Mouse (Mus musculus): ENCODE data around the gene Cacna1c.

The Cacna1c gene

GRCm38 (mm10) chr6:118802286-118802685, 393.9 kb downstream of the Cacna1c start:
- DNase-seq (ENCODE audit: low spot score), result no peak

- DNase-seq (ENCODE audit: low spot score), result no peak
Observed at GRCm38 (mm10) chr6:118796393-118796792, 399.8 kb downstream of the Cacna1c start.

DNA sequence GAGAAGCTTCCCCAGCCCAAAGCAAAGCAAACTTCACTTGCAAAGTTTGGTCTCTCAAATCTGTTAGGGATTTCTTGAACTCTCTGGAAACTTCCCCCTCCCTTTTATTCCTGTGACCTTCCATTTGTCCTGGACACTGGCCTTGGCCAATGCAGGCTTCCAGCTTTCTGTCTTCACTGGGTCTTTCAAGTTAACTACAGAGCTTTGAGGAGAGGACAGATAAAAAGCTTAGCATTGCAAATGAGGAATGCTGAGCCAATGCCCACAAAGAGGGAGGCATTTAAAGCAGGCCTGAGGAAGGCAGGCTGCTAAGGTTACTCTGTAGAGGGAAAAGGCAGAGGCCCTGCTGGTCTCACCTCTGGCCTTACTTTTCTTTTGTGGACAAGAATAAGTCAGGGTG, 400.5 kb downstream of the Cacna1c start:
- no peak for DNase-seq (ENCODE audit: low spot score)

- peak; percentile 75 for DNase-seq (ENCODE audit: low spot score)
Observed at GRCm38 (mm10) chr6:118791921-118792368, 404.3 kb downstream of the Cacna1c start.

DNA sequence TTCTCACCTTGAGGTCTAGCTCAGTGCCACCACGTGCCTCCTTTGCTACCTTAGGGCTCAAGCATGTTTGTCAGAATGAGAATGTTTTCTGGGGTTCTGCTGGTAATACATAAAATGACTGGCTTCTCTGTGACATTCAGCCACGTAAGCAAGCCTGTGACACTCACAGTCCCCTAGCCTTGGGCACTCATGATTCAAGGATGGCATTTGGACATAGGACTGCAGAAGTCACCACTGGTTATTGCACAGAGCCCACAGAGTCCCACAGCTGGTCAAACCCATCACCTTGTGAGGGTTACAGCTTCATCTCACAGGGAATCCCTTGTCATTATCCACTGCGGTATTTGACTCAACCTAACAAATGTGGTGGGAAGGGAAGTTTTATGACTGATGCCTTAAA, 408.3 kb downstream of the Cacna1c start:
- no peak for DNase-seq (ENCODE audit: low spot score)

GRCm38 (mm10) chr6:118780280-118780679, 415.9 kb downstream of the Cacna1c start:
- DNase-seq (ENCODE audit: low spot score), result no peak

- DNase-seq (ENCODE audit: low spot score), result no peak
Observed at GRCm38 (mm10) chr6:118779201-118779600, 417.0 kb downstream of the Cacna1c start.

DNA sequence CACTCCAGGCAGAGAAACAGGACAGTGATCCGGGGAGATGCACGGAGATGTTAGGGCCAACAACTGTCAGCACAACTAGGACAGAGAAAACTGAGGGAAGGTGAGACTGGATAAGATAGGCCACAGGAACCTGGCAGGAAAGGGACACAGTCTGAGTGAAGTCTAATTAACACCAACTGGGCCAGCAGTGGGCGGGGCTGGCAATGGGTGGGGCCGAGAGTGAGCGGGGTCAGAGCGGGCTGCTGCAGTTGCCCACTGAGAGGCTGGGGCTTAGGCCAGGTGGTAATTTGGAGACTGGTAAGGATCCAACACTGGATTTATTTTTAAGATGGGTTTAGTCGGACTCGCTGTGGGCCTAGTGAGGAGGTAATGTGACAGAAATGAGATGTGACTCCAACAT, 418.8 kb downstream of the Cacna1c start:
- DNase-seq (ENCODE audit: low spot score), result no peak

- DNase-seq (ENCODE audit: low spot score), result no peak
Observed at GRCm38 (mm10) chr6:118776459-118776858, 419.8 kb downstream of the Cacna1c start.

DNA sequence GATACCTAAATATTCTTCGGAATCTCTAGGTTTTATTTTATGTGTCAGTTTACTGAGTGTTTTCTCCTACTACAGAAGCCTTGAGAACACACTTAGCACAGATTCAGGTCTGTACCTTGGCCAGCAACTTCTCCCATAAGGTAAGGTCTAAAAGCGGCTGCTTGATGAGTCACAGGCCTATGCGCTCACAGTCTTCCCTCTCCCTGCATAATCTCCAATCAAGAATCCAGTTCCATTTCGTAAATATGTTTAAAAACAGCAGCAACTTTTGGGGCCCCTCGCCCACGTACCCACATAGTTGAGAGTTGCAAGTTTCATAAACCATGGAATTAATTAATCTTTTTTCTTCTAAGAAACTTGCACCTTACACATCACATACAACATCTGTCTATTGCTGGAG, 423.6 kb downstream of the Cacna1c start:
- no peak for DNase-seq (ENCODE audit: low spot score)

DNA sequence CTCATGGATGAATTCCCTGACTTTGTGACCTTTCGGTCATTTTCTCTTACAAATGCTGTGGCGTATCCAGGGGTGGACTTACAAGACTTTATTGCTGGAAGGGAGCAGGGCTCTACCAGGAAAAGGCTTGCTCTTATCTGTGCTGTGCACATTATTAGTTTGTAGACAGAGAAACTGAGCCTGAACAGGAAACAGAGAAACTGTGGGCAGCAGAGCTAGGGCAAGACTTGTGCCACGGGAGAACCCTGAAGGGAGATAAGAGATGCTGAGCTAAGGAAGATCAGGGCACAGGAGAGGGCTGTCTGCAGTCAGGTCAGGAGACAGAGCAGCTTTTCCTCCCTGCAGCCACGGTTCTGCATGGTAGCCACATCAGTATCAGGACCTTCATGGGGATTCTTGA, 425.1 kb downstream of the Cacna1c start:
- no peak for DNase-seq (ENCODE audit: low spot score)

- no peak for DNase-seq (ENCODE audit: low spot score)
Observed at GRCm38 (mm10) chr6:118770396-118770795, 425.8 kb downstream of the Cacna1c start.

- DNase-seq (ENCODE audit: low spot score), result no peak
Observed at GRCm38 (mm10) chr6:118769792-118770191, 426.4 kb downstream of the Cacna1c start.

GRCm38 (mm10) chr6:118767698-118768097, 428.5 kb downstream of the Cacna1c start:
- DNase-seq (ENCODE audit: low spot score), result no peak

- DNase-seq (ENCODE audit: low spot score), result no peak
Observed at GRCm38 (mm10) chr6:118765261-118765660, 431.0 kb downstream of the Cacna1c start.

DNA sequence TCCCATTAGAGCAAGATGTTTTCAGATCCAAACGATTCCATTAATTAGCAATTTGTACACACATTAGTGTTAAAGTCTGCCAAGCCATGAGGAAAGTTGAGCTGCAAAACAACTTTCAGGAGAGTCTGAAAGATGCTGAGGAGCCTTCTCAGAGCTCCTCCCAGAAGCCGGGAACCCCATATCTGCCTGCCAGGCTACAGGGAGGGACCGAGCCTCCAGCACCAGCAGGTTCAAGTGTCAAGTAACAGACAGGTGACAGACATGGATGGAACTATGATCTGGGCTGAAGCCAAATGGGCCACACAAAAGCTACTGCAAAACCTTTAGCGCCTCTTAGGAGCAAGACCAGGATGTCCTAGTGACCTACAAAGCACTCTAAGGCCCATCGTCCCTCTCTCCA, 437.2 kb downstream of the Cacna1c start:
- no peak for DNase-seq (ENCODE audit: low spot score)

DNA sequence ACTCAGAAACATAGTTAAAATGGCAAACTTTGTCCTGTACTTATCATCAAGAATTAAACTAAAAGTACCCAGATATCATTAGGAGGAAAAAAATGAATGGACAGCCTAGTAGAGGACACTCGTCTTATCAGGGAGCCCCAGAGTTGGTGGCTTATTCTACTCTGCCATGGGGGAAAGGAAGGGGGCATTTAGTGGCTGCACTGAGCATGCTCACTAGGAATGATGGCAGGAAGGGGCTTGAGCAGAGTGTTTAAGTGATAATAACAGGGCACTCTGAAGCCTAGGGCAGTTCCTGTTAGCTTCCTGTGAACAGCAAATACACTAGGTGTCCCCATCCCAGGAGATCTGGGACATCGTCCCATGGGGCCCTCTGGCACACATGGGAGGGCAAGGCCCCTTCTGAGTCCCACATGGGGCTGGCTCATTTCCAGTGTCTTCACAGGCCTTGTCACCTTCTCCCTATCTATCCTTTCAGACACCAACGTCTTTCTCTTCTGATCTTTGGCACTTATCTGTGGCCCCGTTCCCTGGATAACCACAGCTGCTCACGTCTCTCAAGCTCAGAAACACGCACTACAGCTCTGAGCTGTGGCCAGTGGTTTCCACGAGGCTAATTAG, 437.8 kb downstream of the Cacna1c start:
- no peak for DNase-seq (ENCODE audit: low spot score)

GRCm38 (mm10) chr6:118757533-118758289, 438.5 kb downstream of the Cacna1c start:
- no peak for DNase-seq (ENCODE audit: low spot score)

- no peak for DNase-seq (ENCODE audit: low spot score)
Observed at GRCm38 (mm10) chr6:118756511-118756910, 439.7 kb downstream of the Cacna1c start.

- DNase-seq (ENCODE audit: low spot score), result no peak
Observed at GRCm38 (mm10) chr6:118755768-118756167, 440.4 kb downstream of the Cacna1c start.

- DNase-seq (ENCODE audit: low spot score), result no peak
Observed at GRCm38 (mm10) chr6:118754439-118754838, 441.8 kb downstream of the Cacna1c start.

- DNase-seq (ENCODE audit: low spot score), result no peak
Observed at GRCm38 (mm10) chr6:118753787-118754186, 442.4 kb downstream of the Cacna1c start.

GRCm38 (mm10) chr6:118753064-118753463, 443.2 kb downstream of the Cacna1c start:
- DNase-seq (ENCODE audit: low spot score), result no peak

- no peak for DNase-seq (ENCODE audit: low spot score)
Observed at GRCm38 (mm10) chr6:118749285-118749684, 446.9 kb downstream of the Cacna1c start.
